Mouse (Mus musculus) heart, postnatal 0 days (tissue): ENCODE measurements at regions not wholly inside any gene's neighbourhood (a gene's known extent, or its start where the extent isn't known, plus 50 kb on each side); places are given as distances from the start of the nearest gene placed in this dataset.

Experiments
- ATAC-seq: fragments of 200-750 bp; cut with Nextera tagmentation; 2 replicates; pipeline ENCODE4 v1.8.0; 2017; ENCODE audit warnings: low read depth, moderate number of reproducible peaks, moderate library complexity; ENCODE audit not compliant: insufficient read depth
- DNase-seq: peaks from one replicate; pipeline ENCODE4 v3.0.0-alpha.2; 2016; ENCODE audit warnings: low spot score
- H3K27ac ChIP-seq: fragments of 300-500 bp; sonication (generic); 2 replicates; pipeline ENCODE4 v1.5.1; 2014; ENCODE audit warnings: low read depth, mild to moderate bottlenecking
- H3K27me3 ChIP-seq: fragments of 300-500 bp; sonication (generic); 2 replicates; pipeline ENCODE4 v1.6.1; 2014; ENCODE audit warnings: low read length, mixed read lengths; ENCODE audit not compliant: control insufficient read depth, insufficient read depth
- H3K36me3 ChIP-seq: fragments of 300-500 bp; sonication (generic); replicated peaks from 2 replicates; pipeline ENCODE4 v1.6.1; 2014; ENCODE audit warnings: low read length, mixed read lengths; ENCODE audit not compliant: control insufficient read depth, insufficient read depth
- H3K4me1 ChIP-seq: fragments of 300-500 bp; sonication (generic); 2 replicates; pipeline ENCODE4 v1.6.1; 2014; ENCODE audit warnings: antibody characterized with exemption; ENCODE audit not compliant: control insufficient read depth, insufficient read depth
- H3K4me2 ChIP-seq: fragments of 300-500 bp; sonication (generic); 2 replicates; pipeline ENCODE4 v1.6.1; 2014; ENCODE audit warnings: low read depth, mild to moderate bottlenecking, low read length, moderate library complexity
- H3K4me3 ChIP-seq: fragments of 300-500 bp; sonication (generic); 2 replicates; pipeline ENCODE4 v1.5.1; 2014; ENCODE audit warnings: low read depth, low read length
- H3K9ac ChIP-seq: fragments of 300-500 bp; sonication (generic); replicated peaks from 2 replicates; pipeline ENCODE4 v1.6.1; 2014; ENCODE audit warnings: low read depth, low read length, mixed read lengths
- H3K9me3 ChIP-seq: fragments of 300-500 bp; sonication (generic); replicated peaks from 2 replicates; pipeline ENCODE4 v1.6.1; 2016; ENCODE audit warnings: low read length; ENCODE audit not compliant: control insufficient read depth
- CTCF ChIP-seq: IDR thresholded peaks from 2 replicates; pipeline ENCODE4 v1.5.1; 2016; ENCODE audit warnings: antibody characterized with exemption, control low read depth, low read depth
- EP300 ChIP-seq: IDR thresholded peaks from 2 replicates; pipeline ENCODE4 v1.6.1; 2016; ENCODE audit warnings: antibody characterized with exemption, low read depth
- WGBS: fragments of 180-500 bp; shearing (Covaris S2); extraction: QIAGEN DNeasy Blood & Tissue Kit; methylation state at CpG from one replicate; pipeline ENCODE4 v1.1.7; 2014; 5-methylcytosine and 5-hydroxymethylcytosine counted together

GRCm38 (mm10) chr16:18723874-18724273 lies 52.8 kb upstream of the Cldn5 start:
- no peak for ATAC-seq
- no peak overlapping the region for H3K9ac ChIP-seq

GRCm38 (mm10) chr16:18724706-18725105 lies 51.9 kb upstream of the Cldn5 start:
- Histone ChIP-seq H3K9me3 (no peaks in the 10 kb centered on the region), H3K9ac (no peak overlapping the region), H3K36me3 (no peaks in the 10 kb centered on the region), H3K4me2 (no peak overlapping the region), H3K27ac (no peak overlapping the region), H3K4me3 (no peak overlapping the region), H3K27me3 (0 out of 2 replicates have a peak, but pooled peaks cover 4% of the 10 kb centered on the region), H3K4me1 (no peaks in the 10 kb centered on the region)
- WGBS: 27% methylated on average over 6 of the region's 6 CpGs
- DNase-seq: no peak
- TF ChIP-seq EP300 (no peak), CTCF (no peak)
- ATAC-seq: no peak

More at GRCm38 (mm10) chr16:18723874-18724273, 52.8 kb upstream of the Cldn5 start:
- DNase-seq: no peak
- Histone ChIP-seq H3K4me1 (no peaks in the 10 kb centered on the region), H3K4me2 (no peak overlapping the region), H3K9me3 (no peaks in the 10 kb centered on the region), H3K27ac (no peak overlapping the region), H3K4me3 (no peak overlapping the region), H3K36me3 (no peaks in the 10 kb centered on the region), H3K27me3 (0 out of 2 replicates have a peak, but pooled peaks cover 4% of the 10 kb centered on the region)
- TF ChIP-seq EP300 (no peak), CTCF (no peak)
- 33% methylated on average over 3 of the region's 3 CpGs for WGBS
